Mouse (Mus musculus): Measurements from ENCODE around the gene Isoc2a. TPM values are rescaled to one million over a fixed set of nuclear protein-coding genes. Genes with fewer than 3 reads are reported as not detected.
"Not testable (repeated sequence)": the region's sequence is repeated elsewhere in the genome, so short reads cannot be mapped to it uniquely, and the experiment has no call there.

Gene Isoc2a
- total RNA-seq (2021), result 10 to 100 TPM; 10.3 to 13.5 TPM

- intact Hi-C loops (cut with DNase I), result no loop called here
- DNase-seq (ENCODE audit: low spot score in 2 of 2), result peak; percentile 72 to 77
These were observed at the start of gene Isoc2a for GRCm38 (mm10) chr7:4876753-4877221. TSS of gene Isoc2a (plus strand) at chr7:4877153.

- no peak for DNase-seq (ENCODE audit: low spot score in 2 of 2)
- intact Hi-C loops (cut with DNase I), result no loop called here
These were observed 46.5 kb upstream of the Isoc2a start for GRCm38 (mm10) chr7:4830476-4830875.

- no peak for DNase-seq (ENCODE audit: low spot score in 2 of 2)
- intact Hi-C loops (cut with DNase I), result no loop called here
These were observed 41.2 kb upstream of the Isoc2a start for GRCm38 (mm10) chr7:4835631-4836327.

GRCm38 (mm10) chr7:4836351-4836792 is 40.6 kb upstream of the Isoc2a start:
- intact Hi-C loops (cut with DNase I), result no loop called here
- peak; percentile 49 to 55 for DNase-seq (ENCODE audit: low spot score in 2 of 2)

- DNase-seq (ENCODE audit: low spot score in 2 of 2), result no peak
- intact Hi-C loops (cut with DNase I), result no loop called here
These were observed 39.3 kb upstream of the Isoc2a start for GRCm38 (mm10) chr7:4837639-4838038.

GRCm38 (mm10) chr7:4842077-4842476 is 34.9 kb upstream of the Isoc2a start:
- peak; percentile 51 to 61 for DNase-seq (ENCODE audit: low spot score in 2 of 2)
- intact Hi-C loops (cut with DNase I), result loop anchor here (5.0 kb wide), 2 partner anchors 60 to 80 kb away; partner anchors contain the start of gene Nat14

GRCm38 (mm10) chr7:4842634-4843131 is 34.3 kb upstream of the Isoc2a start:
- DNase-seq (ENCODE audit: low spot score in 2 of 2), result peak; percentile 51 to 65
- intact Hi-C loops (cut with DNase I), result loop anchor here (5.0 kb wide), 2 partner anchors 60 to 80 kb away; partner anchors contain the start of gene Nat14

- intact Hi-C loops (cut with DNase I), result loop anchor here (2.0 to 5.0 kb wide), 3 partner anchors 21 to 79 kb away; partner anchors contain the start of gene Nat14
- peak; percentile 86 to 87 for DNase-seq (ENCODE audit: low spot score in 2 of 2)
These were observed 33.2 kb upstream of the Isoc2a start for GRCm38 (mm10) chr7:4843604-4844244.

GRCm38 (mm10) chr7:4844245-4844916 is 32.6 kb upstream of the Isoc2a start, which contains the start of gene Shisa7:
TSS of gene Shisa7 (minus strand) at chr7:4844696.
- intact Hi-C loops (cut with DNase I), result loop anchor here (2.0 to 5.0 kb wide), 3 partner anchors 20 to 78 kb away; partner anchors contain the start of gene Nat14
- no peak for DNase-seq (ENCODE audit: low spot score in 2 of 2)

GRCm38 (mm10) chr7:4844917-4845309 is 32.0 kb upstream of the Isoc2a start:
- intact Hi-C loops (cut with DNase I), result loop anchor here (2.0 to 5.0 kb wide), 3 partner anchors 20 to 77 kb away; partner anchors contain the start of gene Nat14

GRCm38 (mm10) chr7:4849372-4849771 is 27.6 kb upstream of the Isoc2a start:
- no peak for DNase-seq (ENCODE audit: low spot score in 2 of 2)
- intact Hi-C loops (cut with DNase I), result no loop called here

More at GRCm38 (mm10) chr7:4844917-4845309, 32.0 kb upstream of the Isoc2a start:
- peak; percentile 90 to 91 for DNase-seq (ENCODE audit: low spot score in 2 of 2)

- intact Hi-C loops (cut with DNase I), result no loop called here
These were observed 26.2 kb upstream of the Isoc2a start for GRCm38 (mm10) chr7:4850621-4851314.

GRCm38 (mm10) chr7:4851315-4851688 is 25.7 kb upstream of the Isoc2a start:
- intact Hi-C loops (cut with DNase I), result no loop called here
- no peak for DNase-seq (ENCODE audit: low spot score in 2 of 2)

More at GRCm38 (mm10) chr7:4850621-4851314, 26.2 kb upstream of the Isoc2a start:
- no peak for DNase-seq (ENCODE audit: low spot score in 2 of 2)

GRCm38 (mm10) chr7:4853613-4854012 is 23.3 kb upstream of the Isoc2a start:
- intact Hi-C loops (cut with DNase I), result no loop called here
- no peak for DNase-seq (ENCODE audit: low spot score in 2 of 2)

- intact Hi-C loops (cut with DNase I), result no loop called here
These were observed 20.4 kb upstream of the Isoc2a start for GRCm38 (mm10) chr7:4856508-4856907.

GRCm38 (mm10) chr7:4857321-4857720 is 19.6 kb upstream of the Isoc2a start:
- no peak for DNase-seq (ENCODE audit: low spot score in 2 of 2)
- intact Hi-C loops (cut with DNase I), result no loop called here

More at GRCm38 (mm10) chr7:4856508-4856907, 20.4 kb upstream of the Isoc2a start:
- DNase-seq (ENCODE audit: low spot score in 2 of 2), result no peak

- DNase-seq (ENCODE audit: low spot score in 2 of 2), result no peak
- intact Hi-C loops (cut with DNase I), result no loop called here
These were observed 17.5 kb upstream of the Isoc2a start for GRCm38 (mm10) chr7:4859418-4859978.

- not testable (repeated sequence) for DNase-seq (ENCODE audit: low spot score in 2 of 2)
- intact Hi-C loops (cut with DNase I), result loop anchor here (5.0 kb wide), 1 partner anchor 61 kb away; the partner anchor contains the start of gene Nat14
These were observed 16.0 kb upstream of the Isoc2a start for GRCm38 (mm10) chr7:4860926-4861325.

- intact Hi-C loops (cut with DNase I), result loop anchor here (5.0 kb wide), 1 partner anchor 59 kb away; the partner anchor contains the start of gene Nat14
- no peak for DNase-seq (ENCODE audit: low spot score in 2 of 2)
These were observed 13.9 kb upstream of the Isoc2a start for GRCm38 (mm10) chr7:4863041-4863440.

Data from left cerebral cortex, postnatal 36 days (tissue).